Mouse (Mus musculus) MEL (cell line): ENCODE data around the gene Raver1. TPM values are rescaled to one million over a fixed set of nuclear protein-coding genes. Genes with fewer than 3 reads are reported as not detected.

Experiments used
- DNase-seq: peaks from one replicate; pipeline ENCODE4 v3.0.0; 2011; ENCODE audit warnings: low read depth, low spot score
- H3K27ac ChIP-seq: 2 replicates; pipeline ENCODE4 v1.5.1; 2012; ENCODE audit warnings: low read depth, mild to moderate bottlenecking, control low read depth, low read length, moderate library complexity; ENCODE audit not compliant: control insufficient read depth
- H3K27me3 ChIP-seq, 2 experiments: fragments of 150-350 bp in 1 of 2; sonication (generic) in 1 of 2; 2 replicates each; pipeline ENCODE4 v1.6.1; 2012; ENCODE audit warnings: low read length in 2 of 2, mild to moderate bottlenecking in 2 of 2, improper control_type of control experiment in 1 of 2, moderate library complexity in 1 of 2; ENCODE audit not compliant: insufficient read depth in 2 of 2, control insufficient read depth in 1 of 2
- H3K36me3 ChIP-seq, 2 experiments: 2 replicates each; pipeline ENCODE4 v1.6.1; 2012 to 2014; ENCODE audit warnings: low read length in 2 of 2, improper control_type of control experiment in 1 of 2, inconsistent platforms in 1 of 2, mild to moderate bottlenecking in 1 of 2; ENCODE audit not compliant: insufficient read depth in 2 of 2, control insufficient read depth in 1 of 2
- H3K4me1 ChIP-seq, 2 experiments: fragments of 150-350 bp in 1 of 2; sonication (generic) in 1 of 2; 2 replicates each; pipeline ENCODE4 v1.6.1; 2012; ENCODE audit warnings: low read length in 2 of 2, improper control_type of control experiment in 1 of 2, mild to moderate bottlenecking in 1 of 2; ENCODE audit not compliant: insufficient read depth in 2 of 2, control insufficient read depth in 1 of 2
- H3K4me3 ChIP-seq, 2 experiments: fragments of 150-350 bp in 1 of 2; sonication (generic) in 1 of 2; 2 replicates each; pipeline ENCODE4 v1.5.1; 2012; ENCODE audit warnings: low read depth in 2 of 2, low read length in 2 of 2, mild to moderate bottlenecking in 2 of 2, moderate library complexity in 2 of 2, control low read depth in 1 of 2, improper control_type of control experiment in 1 of 2; ENCODE audit not compliant: control insufficient read depth in 1 of 2, insufficient read depth in 1 of 2
- H3K79me2 ChIP-seq: 2 replicates; pipeline ENCODE4 v1.6.1; 2012; ENCODE audit warnings: mild to moderate bottlenecking, low read length, moderate library complexity; ENCODE audit not compliant: control insufficient read depth, poor library complexity, insufficient read depth
- H3K9ac ChIP-seq: 2 replicates; pipeline ENCODE4 v1.6.1; 2012; ENCODE audit warnings: low read depth, mild to moderate bottlenecking, control low read depth, low read length, moderate library complexity; ENCODE audit not compliant: control insufficient read depth, poor library complexity, severe bottlenecking
- H3K9me3 ChIP-seq: fragments of 150-350 bp; sonication (generic); replicated peaks from 2 replicates; pipeline ENCODE4 v1.6.1; 2012; ENCODE audit warnings: mild to moderate bottlenecking, low read length, improper control_type of control experiment, moderate library complexity; ENCODE audit not compliant: insufficient read depth
- CHD1 ChIP-seq: IDR thresholded peaks from 2 replicates; pipeline ENCODE4 v1.6.1; 2012; ENCODE audit warnings: low read depth, mild to moderate bottlenecking, inconsistent platforms, low read length, improper control_type of control experiment
- MAX ChIP-seq: IDR thresholded peaks from 2 replicates; pipeline ENCODE4 v1.6.1; 2011; ENCODE audit warnings: low read length, improper control_type of control experiment
- MEF2A ChIP-seq: IDR thresholded peaks from 2 replicates; pipeline ENCODE4 v1.6.1; 2014; ENCODE audit warnings: low read depth, mild to moderate bottlenecking, inconsistent platforms, low read length, improper control_type of control experiment; ENCODE audit not compliant: poor library complexity, insufficient replicate concordance, severe bottlenecking; ENCODE audit errors: extremely low read depth
- MYB ChIP-seq: IDR thresholded peaks from 2 replicates; pipeline ENCODE4 v1.6.1; 2011; ENCODE audit warnings: mild to moderate bottlenecking, low read depth, low read length, improper control_type of control experiment
- MYC ChIP-seq: IDR thresholded peaks from 2 replicates; pipeline ENCODE4 v1.6.1; 2011; ENCODE audit warnings: low read depth, mild to moderate bottlenecking, low read length, improper control_type of control experiment, moderate library complexity
- POLR2AphosphoS5 ChIP-seq: IDR thresholded peaks from 2 replicates; pipeline ENCODE4 v1.6.1; 2012; ENCODE audit warnings: low read depth, borderline replicate concordance, mild to moderate bottlenecking, inconsistent platforms, low read length, moderate library complexity, mixed read lengths
- SIN3A ChIP-seq: IDR thresholded peaks from 2 replicates; pipeline ENCODE4 v1.6.1; 2012; ENCODE audit warnings: low read length, improper control_type of control experiment, inconsistent platforms
- SMC3 ChIP-seq: IDR thresholded peaks from 2 replicates; pipeline ENCODE4 v1.6.1; 2011; ENCODE audit warnings: low read depth, low read length, improper control_type of control experiment
- TAL1 ChIP-seq: IDR thresholded peaks from 2 replicates; pipeline ENCODE4 v1.6.1; 2012; ENCODE audit warnings: mild to moderate bottlenecking, inconsistent platforms, low read length, moderate library complexity, mixed read lengths
- TCF12 ChIP-seq: IDR thresholded peaks from 2 replicates; pipeline ENCODE4 v1.6.1; 2014; ENCODE audit warnings: low read depth, mild to moderate bottlenecking, inconsistent platforms, low read length, improper control_type of control experiment, moderate library complexity
- ZC3H11A ChIP-seq: IDR thresholded peaks from 2 replicates; pipeline ENCODE4 v1.6.1; 2012; ENCODE audit warnings: low read depth, mild to moderate bottlenecking, inconsistent platforms, low read length, improper control_type of control experiment
- polyA plus RNA-seq, 2 experiments: library from polyadenylated mRNA; stranded (reverse) in 1 of 2; unstranded in 1 of 2; fragments of >175 nt in 1 of 2; fragments of >200 nt in 1 of 2; gene quantifications; 2 replicates each; pipeline versions ENCODE4 v1.2.1 to v1.2.4; 2012; ENCODE audit warnings: low replicate concordance in 2 of 2, low read depth in 1 of 2; ENCODE audit not compliant: insufficient read length in 2 of 2, insufficient read depth in 1 of 2, missing spikeins in 1 of 2
- total RNA-seq: library from RNA; depleted of rRNA; stranded (reverse); fragments of 300-350 nt; gene quantifications from 2 replicates; pipeline ENCODE4 v1.2.3, GENCODE M21; 2012

The Raver1 gene
- total and polyA plus RNA-seq, 3 experiments = 50.0 to 291 TPM; not detected in 1

DNA sequence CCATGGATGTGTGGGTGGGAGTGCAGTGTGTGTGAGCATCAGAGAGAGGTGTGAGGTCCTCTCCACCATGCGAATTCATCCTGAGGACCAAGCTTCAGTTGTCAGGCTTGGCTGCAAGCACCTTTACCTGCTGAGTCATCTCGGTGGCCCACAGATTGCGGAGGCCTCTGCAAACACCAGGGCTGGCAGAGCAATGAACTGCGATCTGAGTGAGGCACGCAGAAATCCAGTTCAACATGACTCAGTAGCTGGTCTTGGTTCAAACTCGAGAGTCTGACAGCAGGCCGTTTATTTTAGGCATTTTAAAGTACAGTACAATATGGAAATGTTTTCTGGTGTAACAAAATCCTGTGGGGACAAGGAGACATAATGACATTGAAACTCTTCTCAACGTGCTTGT is 6.0 kb upstream of the Raver1 start:
- H3K9ac ChIP-seq = no peak overlapping the region
- H3K79me2 ChIP-seq = peaks cover 2% of the 10 kb centered on the region; the same call in 1 of the 2 replicates
- H3K27ac ChIP-seq = no peak overlapping the region
- no peak overlapping the region for H3K4me3 ChIP-seq
- peaks cover 0 to 11% of the 10 kb centered on the region in 2 experiments; a peak in 3 of 4 replicates for H3K36me3 ChIP-seq
- TF ChIP-seq CHD1 (no peak), SIN3A (0 out of 2 replicates have a peak, but pooled peaks have one; percentile 36), MAX (peak; percentile 17; the same call in 1 of the 2 replicates), MYC (0 out of 2 replicates have a peak, but pooled peaks have one; percentile 42), POLR2AphosphoS5 (no peak), TAL1 (no peak)
- H3K27me3 ChIP-seq = no peaks in the 10 kb centered on the region
- DNase-seq = peak; percentile 61
- peaks cover 3 to 12% of the 10 kb centered on the region in 2 experiments for H3K4me1 ChIP-seq
- no peaks in the 10 kb centered on the region for H3K9me3 ChIP-seq

DNA sequence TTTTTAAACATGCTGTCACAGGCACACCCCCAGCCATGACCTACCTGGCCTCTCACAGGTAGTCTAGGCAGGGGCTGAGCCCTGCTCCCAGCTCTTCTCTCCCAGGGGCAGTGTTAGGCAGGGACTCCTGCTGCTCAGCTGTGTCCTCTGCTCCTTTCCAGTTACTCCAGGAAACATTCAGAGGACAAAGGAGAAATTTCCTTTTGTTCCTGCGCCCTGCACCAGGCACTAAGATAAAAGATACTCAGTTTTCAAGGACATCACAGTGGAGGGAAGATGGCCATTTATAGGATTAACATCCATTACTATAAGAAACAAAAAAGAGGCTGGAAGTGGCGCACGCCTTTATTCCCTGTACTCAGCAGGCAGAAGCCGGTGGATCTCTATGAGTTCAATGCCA is 4.2 kb upstream of the Raver1 start:
- Histone ChIP-seq H3K27me3 (no peaks in the 10 kb centered on the region), H3K27ac (no peak overlapping the region)
- no peak for TF ChIP-seq MYC
- no peak for TF ChIP-seq TCF12
- no peak for TF ChIP-seq MYB
- TF ChIP-seq MEF2A = no peak
- TF ChIP-seq ZC3H11A = no peak
- TF ChIP-seq, all 39 proteins: peak for 0
- peaks cover 0 to 17% of the 10 kb centered on the region in 2 experiments; a peak in 2 of 4 replicates for H3K36me3 ChIP-seq
- H3K79me2 ChIP-seq = peaks cover 14% of the 10 kb centered on the region
- no peak for DNase-seq
- no peak overlapping the region for H3K9ac ChIP-seq
- H3K4me3 ChIP-seq = no peak overlapping the region
- no peaks in the 10 kb centered on the region for H3K9me3 ChIP-seq
- peaks cover 7 to 19% of the 10 kb centered on the region in 2 experiments for H3K4me1 ChIP-seq

- no peak overlapping the region for H3K9ac ChIP-seq
- no peak overlapping the region for H3K27ac ChIP-seq
- no peak overlapping the region for H3K4me3 ChIP-seq
- DNase-seq = no peak
- H3K9me3 ChIP-seq = no peaks in the 10 kb centered on the region
- peaks cover 19 to 33% of the 10 kb centered on the region in 2 experiments for H3K36me3 ChIP-seq
- TF ChIP-seq SMC3 = no peak
- no peak for TF ChIP-seq SIN3A
- H3K27me3 ChIP-seq = no peaks in the 10 kb centered on the region
- peaks cover 14 to 33% of the 10 kb centered on the region in 2 experiments for H3K4me1 ChIP-seq
- H3K79me2 ChIP-seq = peaks cover 38% of the 10 kb centered on the region
Measured at GRCm38 (mm10) chr9:21093423-21093822, 1.6 kb upstream of the Raver1 start.
